23 mouse cellular contexts compared by ENCODE assay signal in the genomic region with DNA sequence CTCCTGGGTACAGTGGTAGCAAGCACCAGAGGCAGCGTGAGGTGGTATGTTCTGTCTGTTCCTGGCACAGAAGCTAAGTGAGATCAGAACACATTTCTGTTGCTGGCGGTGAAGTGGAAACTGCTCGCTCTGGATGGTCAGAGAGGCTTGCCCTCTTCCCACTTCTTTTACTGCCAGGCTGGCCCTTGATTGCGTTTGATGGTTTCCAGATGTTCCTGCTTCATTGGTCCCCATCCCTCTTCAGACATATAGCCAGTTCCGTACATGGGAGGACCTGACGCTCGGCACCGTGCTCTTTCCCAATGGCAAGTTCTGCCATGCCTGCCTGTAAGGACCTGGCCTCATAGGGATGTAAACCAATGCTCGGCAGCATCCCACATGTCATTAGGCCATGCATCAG.
"Had no signal": no experiment of that assay in that cellular context is flagged by ENCODE, and none has a peak within 500 bp of the region (broad histone marks: within the 10 kb centered on the region; RNA-seq: fewer than 3 reads in every experiment).

No protein-coding gene starts in this region.

- H3K4me2 ChIP-seq: limb, embryonic 15.5 days; liver, embryonic 11.5 days; lung, embryonic 14.5 days; midbrain, embryonic 13.5 days; neural tube, embryonic 13.5 days; stomach, embryonic 15.5 days had no signal

- H3K4me1 ChIP-seq: limb, embryonic 15.5 days; megakaryocyte, embryonic 14.5 days; midbrain, embryonic 10.5 days; midbrain, embryonic 13.5 days; neural tube, embryonic 13.5 days; stomach, embryonic 15.5 days had no signal

- H3K4me3 ChIP-seq: limb, embryonic 15.5 days; megakaryocyte, embryonic 14.5 days; midbrain, embryonic 10.5 days; midbrain, embryonic 13.5 days; myocyte; neural tube, embryonic 13.5 days; stomach, embryonic 15.5 days had no signal

- H3K36me3 ChIP-seq: limb, embryonic 15.5 days; midbrain, embryonic 10.5 days; midbrain, embryonic 13.5 days; neural tube, embryonic 13.5 days; stomach, embryonic 15.5 days had no signal

- H3K9ac ChIP-seq: limb, embryonic 15.5 days; liver, embryonic 14.5 days; liver, postnatal 0 days; lung, embryonic 14.5 days; midbrain, embryonic 13.5 days; neural tube, embryonic 13.5 days; stomach, embryonic 15.5 days had no signal

- H3K27me3 ChIP-seq: limb, embryonic 15.5 days; megakaryocyte, embryonic 14.5 days; midbrain, embryonic 13.5 days; neural tube, embryonic 13.5 days; stomach, embryonic 15.5 days had no signal

- H3K9me3 ChIP-seq: limb, embryonic 15.5 days; midbrain, embryonic 10.5 days; midbrain, embryonic 13.5 days; neural tube, embryonic 13.5 days; stomach, embryonic 15.5 days had no signal

- H3K27ac ChIP-seq: limb, embryonic 15.5 days; liver, embryonic 14.5 days; midbrain, embryonic 10.5 days; midbrain, embryonic 13.5 days; neural tube, embryonic 13.5 days; stomach, embryonic 15.5 days had no signal

- DNase-seq: kidney, adult 8-10 months; kidney, postnatal 14 days; kidney, postnatal 4 days; left cerebral cortex, postnatal 4 days; liver, postnatal 0 days; lung, embryonic 14.5 days; lung, postnatal 10 days; lung, postnatal 36 days; retina, postnatal 1 day; right cerebral cortex, postnatal 25 days; spleen, adult 18-20 months; thymus, adult 18-20 months; thymus, postnatal 36 days had no signal

- ATAC-seq: liver, postnatal 0 days; midbrain, embryonic 13.5 days; midbrain, embryonic 16.5 days had no signal
